Comparison of ENCODE assay signal across 8 mouse cellular contexts in genomic region chr5:135879449-135880158, GRCm38 (mm10). TPM values are rescaled to one million over a fixed set of nuclear protein-coding genes. Genes with fewer than 3 reads are reported as not detected.
A peak's percentile ranks its signal among the peaks of the same experiment; 100 is the strongest.
DNase-seq lines count a peak whose midpoint lies in the region; ATAC-seq and TF ChIP-seq lines count a peak whose summit lies in the region.

No protein-coding gene starts in this region.

- no peak for ATAC-seq in kidney, embryonic 16.5 days (ENCODE audit: low FRiP score, low TSS enrichment)
- peak; percentile 44 for ATAC-seq in Patski
- ATAC-seq in lung, postnatal 0 days, result peak; percentile 92

- CTCF ChIA-PET in Patski (lab: Charles Lee), result interaction anchor here (2.8 kb wide), 1 partner anchor 19 kb away, joined by 9 read pairs; no protein-coding TSS in a partner anchor

- no peaks in the 10 kb centered on the region for H3K9me3 ChIP-seq in kidney, embryonic 16.5 days (ENCODE audit: low read length)
- no peaks in the 10 kb centered on the region for H3K9me3 ChIP-seq in lung, postnatal 0 days (ENCODE audit: low read length)

- POLR2A ChIA-PET in Patski (lab: Charles Lee), result interaction anchor here (2.4 kb wide), 1 partner anchor 9 kb away, joined by 8 read pairs; the partner anchor contains the start of gene Hspb1

- no peak overlapping the region for H3K4me2 ChIP-seq in kidney, embryonic 16.5 days (replicated peaks; ENCODE audit: low read depth, low read length)
- H3K4me2 ChIP-seq in lung, postnatal 0 days (replicated peaks; ENCODE audit: low read depth, low read length), result no peak overlapping the region

- H3K4me3 ChIP-seq in kidney, embryonic 16.5 days (ENCODE audit: low read length), result no peak overlapping the region
- H3K4me3 ChIP-seq in lung, postnatal 0 days (ENCODE audit: low read depth, low read length), result no peak overlapping the region

- TF ChIP-seq EP300 in lung, postnatal 0 days (IDR thresholded peaks at IDR 0.05), result peak; percentile 61; the same call in 1 of the 2 replicates

- in situ Hi-C loops in Patski (cut with MboI; ENCODE audit: low pct_unique_long_range_greater_than_20kb), result no loop called here

- DNase-seq in kidney, adult 18-20 months, result peak; percentile 74
- DNase-seq in Patski (ENCODE audit: low read depth, low spot score), result peak; percentile 67
- peak; percentile 52 for DNase-seq in fat pad, adult 2 months (ENCODE audit: extremely low read depth, low read depth, low spot score)
- DNase-seq in heart, postnatal 4 days, result peak; percentile 86
- peak; percentile 94 for DNase-seq in lung, postnatal 0 days (ENCODE audit: low spot score)
- peak; percentile 79 for DNase-seq in testis, postnatal 14 days (ENCODE audit: low spot score)
- no peak for DNase-seq in thymus, postnatal 0 days (ENCODE audit: low spot score)

- H3K27ac ChIP-seq in kidney, embryonic 16.5 days (ENCODE audit: low read length), result no peak overlapping the region
- peak overlapping the region; percentile 57; the same call in 1 of the 2 replicates for H3K27ac ChIP-seq in lung, postnatal 0 days (ENCODE audit: low read length)

- WGBS in kidney, embryonic 16.5 days, result 29% methylated on average over 13 of the region's 13 CpGs
- WGBS in lung, postnatal 0 days, result 12% methylated on average over 13 of the region's 13 CpGs

- H3K36me3 ChIP-seq in kidney, embryonic 16.5 days (ENCODE audit: insufficient read depth, low read length), result no peaks in the 10 kb centered on the region
- H3K36me3 ChIP-seq in lung, postnatal 0 days (ENCODE audit: insufficient read depth, low read length), result no peaks in the 10 kb centered on the region

- no peak overlapping the region; the same call in 1 of the 2 replicates for H3K9ac ChIP-seq in kidney, embryonic 16.5 days (replicated peaks; ENCODE audit: low read length)
- no peak overlapping the region for H3K9ac ChIP-seq in lung, postnatal 0 days (replicated peaks; ENCODE audit: low read depth)

- no peaks in the 10 kb centered on the region for H3K27me3 ChIP-seq in kidney, embryonic 16.5 days (ENCODE audit: insufficient read depth, low read length)
- H3K27me3 ChIP-seq in Patski, result no peaks in the 10 kb centered on the region
- no peaks in the 10 kb centered on the region for H3K27me3 ChIP-seq in lung, postnatal 0 days (replicated peaks; ENCODE audit: insufficient read depth, low read length)

- no peak for TF ChIP-seq CTCF in Patski (IDR thresholded peaks at IDR 0.05)
- TF ChIP-seq CTCF in lung, postnatal 0 days (IDR thresholded peaks at IDR 0.05), result no peak

- peaks cover 12% of the 10 kb centered on the region for H3K4me1 ChIP-seq in kidney, embryonic 16.5 days (ENCODE audit: insufficient read depth, low read length)
- H3K4me1 ChIP-seq in lung, postnatal 0 days (ENCODE audit: insufficient read depth, low read depth, low read length), result peaks cover 7% of the 10 kb centered on the region; the same call in 1 of the 2 replicates

RNA-seq across cellular contexts. Expression of gene Hspb1, which starts 8.1 kb away (rescaled TPM):
- polyA plus RNA-seq in kidney, embryonic 16.5 days (2015; fragmentation: Nextera tagmentation; extraction: Ambion mirVana), result 69.9 and 70.5 TPM in 2 replicates
- polyA plus RNA-seq in Patski (2021), result 616 TPM
- 100 to 1,000 TPM; 397 to 401 TPM for total RNA-seq in heart, postnatal 4 days (2021)
- polyA plus RNA-seq in lung, postnatal 0 days (2015; fragmentation: Nextera tagmentation; extraction: Ambion mirVana), result 198 and 248 TPM in 2 replicates
- polyA plus RNA-seq in thymus, postnatal 0 days (2015; fragmentation: Nextera tagmentation; extraction: Ambion mirVana), result 23.7 and 29.1 TPM in 2 replicates

RNA-seq across cellular contexts. Expression of gene Ywhag, which starts 54.8 kb away (rescaled TPM):
- polyA plus RNA-seq in kidney, embryonic 16.5 days (2015; fragmentation: Nextera tagmentation; extraction: Ambion mirVana), result 193 and 202 TPM in 2 replicates
- polyA plus RNA-seq in Patski (2021), result 237 TPM
- 100 to 1,000 TPM; 285 to 292 TPM for total RNA-seq in heart, postnatal 4 days (2021)
- polyA plus RNA-seq in lung, postnatal 0 days (2015; fragmentation: Nextera tagmentation; extraction: Ambion mirVana), result 75.5 and 87.5 TPM in 2 replicates
- 69.4 and 69.8 TPM in 2 replicates for polyA plus RNA-seq in thymus, postnatal 0 days (2015; fragmentation: Nextera tagmentation; extraction: Ambion mirVana)
